Mouse (Mus musculus): Measurements from ENCODE around the gene Map3k21. TPM values are rescaled to one million over a fixed set of nuclear protein-coding genes. Genes with fewer than 3 reads are reported as not detected.

Map3k21 gene
- total RNA-seq, 2 experiments from 2014 or later: 0.05 to 0.26 TPM

DNA sequence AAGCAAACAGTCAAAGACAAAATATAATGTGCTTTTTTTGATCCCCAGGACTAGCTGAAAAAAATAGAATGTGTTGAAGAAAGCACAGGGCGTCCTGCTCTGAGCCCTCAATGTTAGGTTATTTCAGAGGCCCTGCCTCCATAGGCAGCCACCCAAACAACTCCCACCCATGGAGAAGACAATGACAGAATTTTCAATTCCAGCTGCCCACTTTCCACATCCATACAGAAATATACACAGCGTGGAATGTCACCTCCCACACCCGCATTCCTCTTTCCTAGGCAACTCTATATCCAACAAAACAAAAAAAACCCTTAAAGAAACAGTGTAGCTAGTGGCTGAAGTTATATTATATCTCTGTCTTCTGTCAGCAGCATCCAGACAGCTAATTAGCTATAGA is 61.1 kb downstream of the Map3k21 start:
- no peak for DNase-seq (ENCODE audit: low spot score)

DNA sequence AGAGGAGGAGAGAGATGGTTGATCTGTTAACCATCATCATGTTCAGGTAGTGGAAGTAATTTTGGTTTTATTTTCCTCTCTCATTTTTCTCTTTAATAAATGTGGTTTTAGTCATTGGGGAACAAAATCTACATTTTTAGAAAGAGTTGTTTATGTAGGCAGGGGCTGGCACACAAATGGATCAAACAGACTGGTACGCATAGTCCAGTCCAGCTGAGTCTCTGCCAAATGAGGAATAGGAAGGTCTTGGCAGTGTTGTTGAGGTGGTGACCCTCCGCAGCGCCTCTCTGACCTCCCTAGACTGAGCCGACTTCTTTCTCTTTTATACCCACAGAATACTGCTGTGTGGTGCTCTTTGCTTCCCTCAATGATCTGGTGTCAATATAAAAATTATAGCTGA is 65.7 kb downstream of the Map3k21 start:
- DNase-seq (ENCODE audit: low spot score): no peak

DNA sequence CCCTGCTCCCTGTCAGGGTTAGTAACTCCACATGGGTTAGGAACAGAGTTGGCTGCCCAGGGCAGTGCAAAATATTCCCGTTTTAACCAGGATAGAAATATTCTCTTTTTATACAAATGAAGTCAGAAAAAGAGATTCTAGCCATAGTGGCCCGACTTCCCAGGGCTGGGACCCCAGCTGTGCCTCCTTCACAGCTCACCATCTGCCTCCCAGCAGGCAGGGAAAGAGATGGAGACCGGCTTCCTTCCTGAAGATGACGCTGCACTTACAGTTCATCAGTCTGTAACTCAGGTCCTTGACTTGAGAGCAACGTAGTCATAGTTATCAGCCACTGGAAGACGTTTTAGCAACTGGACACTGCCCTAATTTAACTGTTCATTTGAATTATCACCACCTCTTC is 70.6 kb downstream of the Map3k21 start:
- DNase-seq (ENCODE audit: low spot score): no peak

DNA sequence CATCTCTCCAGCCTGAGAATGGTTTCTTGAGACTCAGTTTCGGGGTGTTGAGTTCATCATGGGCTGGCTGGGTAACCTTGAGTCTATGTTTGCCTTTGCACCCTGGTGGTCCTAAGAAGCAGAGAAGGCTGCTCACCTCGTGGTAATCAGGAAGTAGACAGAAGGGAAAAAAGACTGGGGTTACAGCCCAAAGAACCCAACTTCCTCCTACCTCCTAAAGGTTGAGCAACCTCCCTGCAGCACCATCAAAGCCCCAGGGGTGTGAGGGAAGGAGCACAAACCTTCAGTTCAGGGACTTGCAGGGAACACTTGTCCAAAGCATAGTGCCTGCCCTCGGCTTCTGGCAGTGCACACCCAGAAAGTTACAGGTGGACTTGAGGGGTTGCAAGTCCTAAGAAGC is 73.3 kb downstream of the Map3k21 start:
- no peak for DNase-seq (ENCODE audit: low spot score)

DNA sequence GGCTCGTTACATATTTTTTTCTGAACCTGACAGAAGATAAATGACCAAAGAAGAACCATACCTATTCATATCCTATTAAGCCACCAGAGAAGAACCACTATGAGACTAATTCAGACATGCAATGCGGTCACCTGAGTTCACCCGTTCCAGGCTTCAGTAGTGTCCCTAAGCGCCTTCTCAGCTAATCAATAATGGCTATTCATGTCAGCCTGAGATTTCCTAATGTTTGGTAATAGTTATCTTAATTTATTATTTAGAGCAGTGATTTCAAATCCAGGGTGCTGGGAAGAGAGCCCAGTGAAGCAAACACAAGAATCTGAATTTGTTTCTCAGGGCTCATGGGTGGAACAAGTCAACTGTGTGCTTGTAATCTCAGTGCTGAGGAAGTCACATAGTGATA is 73.9 kb downstream of the Map3k21 start:
- no peak for DNase-seq (ENCODE audit: low spot score)

DNA sequence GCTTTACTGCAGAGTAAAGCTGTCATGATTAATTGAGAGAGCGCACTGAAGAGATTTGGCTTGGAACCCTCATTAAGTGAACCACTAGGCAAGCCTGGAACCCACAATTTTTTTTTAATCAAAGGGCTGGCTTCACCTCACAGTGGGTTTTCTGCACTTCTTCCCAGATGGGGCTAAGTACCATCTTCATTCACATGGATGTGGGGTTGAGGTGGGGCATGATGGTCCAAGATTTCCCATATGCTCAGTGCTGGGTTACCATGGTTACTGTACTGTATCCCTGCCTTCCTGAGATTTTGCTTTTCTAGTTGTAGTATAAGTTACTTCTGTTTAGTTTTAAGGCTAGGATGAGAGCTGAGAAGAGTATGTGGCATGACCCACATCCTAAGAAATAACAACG is 75.1 kb downstream of the Map3k21 start:
- no peak for DNase-seq (ENCODE audit: low spot score)

DNA sequence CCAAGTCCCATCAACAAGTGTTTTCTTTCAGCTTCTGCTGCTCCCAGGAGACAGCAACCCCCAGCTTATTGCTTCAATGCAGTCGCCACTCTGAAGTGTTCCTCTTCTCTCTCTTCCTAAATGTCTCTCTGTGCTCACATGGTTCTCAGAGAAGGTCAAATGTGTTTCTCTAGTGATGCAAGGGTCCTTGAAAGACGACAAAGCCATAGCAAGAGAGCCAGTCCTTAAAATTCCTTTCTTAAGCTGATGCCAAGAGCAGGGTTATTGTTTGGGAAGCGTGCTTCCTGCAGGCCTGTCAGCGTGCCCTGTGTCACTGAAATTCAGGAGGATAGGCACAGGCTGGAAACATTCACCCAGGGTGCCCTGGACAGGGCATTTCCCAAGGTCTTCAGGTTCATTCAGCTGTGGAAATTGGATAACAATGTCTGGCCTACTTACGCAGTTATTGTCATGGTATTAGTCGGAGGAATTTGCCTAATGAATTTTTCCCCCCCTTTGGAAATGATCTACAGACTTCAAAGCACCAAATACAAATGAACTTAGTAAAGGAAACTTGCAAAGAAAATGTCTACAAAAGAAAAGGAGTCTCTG is 76.8 kb downstream of the Map3k21 start:
- DNase-seq (ENCODE audit: low spot score): no peak

DNA sequence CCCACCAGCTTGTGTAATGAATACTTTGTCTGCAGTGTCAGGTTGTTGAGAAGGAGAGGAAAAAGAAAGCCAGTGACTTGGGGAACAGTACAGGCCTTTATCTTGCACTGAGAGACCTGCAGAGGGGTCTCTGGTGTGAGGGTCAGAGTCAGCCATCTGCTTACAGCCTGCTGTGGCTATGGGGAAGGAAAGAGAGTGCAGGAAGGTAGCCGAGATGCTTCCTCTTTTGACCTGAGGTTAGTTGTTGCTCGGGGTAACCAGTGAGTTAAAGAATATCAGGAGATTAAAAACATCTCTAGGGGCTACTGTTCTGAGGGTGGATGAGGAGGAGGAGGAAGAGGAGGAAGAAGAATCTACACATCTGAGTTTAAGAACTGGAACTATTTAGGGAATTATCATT is 77.7 kb downstream of the Map3k21 start:
- DNase-seq (ENCODE audit: low spot score): no peak

DNA sequence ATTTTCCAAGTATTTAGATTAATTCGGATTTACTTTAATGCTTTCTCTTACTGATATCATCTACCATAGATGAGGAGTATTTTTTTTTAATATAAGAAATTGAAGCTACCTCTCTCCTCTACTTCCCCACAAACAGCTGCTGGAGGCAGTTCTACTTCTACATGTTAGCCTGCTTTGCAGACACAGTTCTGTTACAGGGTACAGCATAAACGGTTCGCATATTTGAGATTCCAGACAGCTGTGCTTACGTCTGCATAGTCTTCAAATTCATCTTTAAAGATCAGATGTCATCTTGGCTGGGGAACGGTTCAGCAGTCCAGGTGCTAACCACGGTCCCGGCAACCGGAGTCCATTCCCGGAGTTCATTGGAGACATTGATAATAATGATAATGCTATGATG is 83.4 kb downstream of the Map3k21 start:
- DNase-seq (ENCODE audit: low spot score): no peak

DNA sequence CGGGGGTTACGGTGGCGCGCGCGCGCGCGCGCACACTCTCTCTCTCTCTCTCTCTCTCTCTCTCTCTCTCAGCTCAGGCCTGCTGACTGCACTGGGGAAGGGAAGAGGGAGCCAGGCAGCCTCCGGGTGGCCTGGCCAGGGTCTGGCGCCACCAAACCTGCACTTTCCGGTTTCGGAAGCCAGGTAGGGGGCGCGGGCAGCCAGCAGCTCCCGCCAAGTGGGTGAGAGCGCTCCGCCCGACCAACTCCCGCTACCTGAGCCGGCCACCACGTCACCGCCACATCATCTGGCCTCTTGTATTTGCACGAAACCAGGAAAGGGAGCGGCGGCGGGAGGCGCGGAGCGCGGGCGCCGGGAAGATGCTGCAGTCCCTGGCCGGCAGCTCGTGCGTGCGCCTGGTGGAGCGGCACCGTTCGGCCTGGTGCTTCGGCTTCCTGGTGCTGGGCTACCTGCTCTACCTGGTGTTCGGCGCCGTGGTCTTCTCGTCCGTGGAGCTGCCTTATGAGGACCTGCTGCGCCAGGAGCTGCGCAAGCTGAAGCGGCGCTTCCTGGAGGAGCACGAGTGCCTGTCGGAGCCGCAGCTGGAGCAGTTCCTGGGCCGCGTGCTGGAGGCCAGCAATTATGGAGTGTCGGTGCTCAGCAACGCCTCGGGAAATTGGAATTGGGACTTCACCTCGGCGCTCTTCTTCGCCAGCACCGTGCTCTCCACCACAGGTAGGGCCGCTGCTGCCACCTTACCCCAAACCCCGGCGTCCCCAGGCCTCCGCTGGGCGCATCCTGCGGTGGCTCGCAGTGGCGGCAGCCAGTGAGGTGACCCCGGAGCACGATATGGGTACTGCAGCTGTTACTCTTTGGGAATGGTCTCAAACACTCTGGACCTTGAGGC is 85.1 kb downstream of the Map3k21 start, which contains the start of gene Kcnk1:
TSS of gene Kcnk1 (plus strand) at position 70 of the 886 bp plus-strand sequence.
- DNase-seq (ENCODE audit: low spot score): no peak

DNA sequence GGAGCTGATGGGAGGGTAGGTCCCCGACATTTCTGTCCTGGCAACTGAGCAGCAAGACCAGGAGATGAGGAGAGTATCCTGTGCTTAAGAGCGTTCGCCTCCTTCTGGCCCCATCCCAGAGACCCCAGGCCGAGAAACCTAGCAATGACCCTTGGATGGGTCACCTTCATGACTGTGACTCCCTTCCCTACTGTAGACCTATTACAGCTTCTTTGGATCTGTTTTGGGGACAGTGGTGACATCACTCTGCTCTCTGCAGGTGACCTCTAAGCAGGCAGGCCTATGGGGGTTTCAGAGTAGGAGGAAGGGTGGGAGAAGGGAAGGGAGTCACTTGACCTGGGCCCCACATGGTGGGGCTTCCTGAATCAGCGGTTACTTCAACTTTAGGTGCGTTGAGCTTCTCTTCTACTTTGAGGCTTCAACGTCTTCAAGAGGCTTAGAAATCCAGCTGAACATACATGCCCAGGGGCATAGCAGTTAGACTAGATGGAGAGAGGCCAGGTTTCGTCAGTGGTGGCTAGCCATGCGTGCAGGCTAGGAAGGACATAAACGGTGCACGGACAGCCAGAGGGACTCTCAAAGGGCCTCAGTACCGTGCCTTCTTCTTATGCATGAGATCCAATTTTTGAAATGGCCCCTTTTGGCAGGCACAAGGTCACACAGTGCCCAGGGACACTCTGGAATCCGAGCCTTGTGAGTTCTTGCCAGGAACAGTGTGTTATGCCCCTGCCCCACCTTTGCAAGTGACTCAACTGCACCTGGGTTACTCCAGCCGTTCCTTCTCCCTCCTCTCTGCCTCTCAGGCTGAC is 86.0 kb downstream of the Map3k21 start:
- DNase-seq (ENCODE audit: low spot score): peak; percentile 23

DNA sequence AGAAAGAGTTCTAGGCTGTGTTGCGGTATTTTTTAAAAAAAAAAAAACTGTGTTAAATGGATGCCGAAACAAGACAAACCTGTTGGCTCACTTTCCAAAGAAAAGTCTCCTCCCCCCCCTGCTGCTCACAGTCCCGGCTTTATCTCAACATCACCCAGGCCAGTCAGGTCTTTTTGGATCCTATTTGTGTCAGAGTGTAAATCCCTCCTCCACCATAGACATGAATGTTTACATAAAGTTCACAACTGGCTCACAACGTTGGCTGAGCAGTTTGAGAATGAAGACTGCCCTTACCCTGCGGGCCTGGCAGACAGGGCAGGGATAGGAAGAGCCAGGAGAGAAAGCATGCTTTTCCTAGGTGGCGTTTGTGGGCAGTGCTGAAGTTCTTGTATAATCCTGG is 86.7 kb downstream of the Map3k21 start:
- DNase-seq (ENCODE audit: low spot score): no peak

Other genes with a start within 250 kb of the Map3k21 start
- gene Map10, start 240.6 kb upstream of the Map3k21 start, total RNA-seq (2021): 1 to 10 TPM; 2.0 to 2.6 TPM
- 10 to 100 TPM in 1 of 2 experiments, 1 to 10 TPM in 1; 9.9 to 10.2 TPM for gene Ntpcr, start 180.5 kb upstream of the Map3k21 start, total RNA-seq (2021)
- gene Pcnx2, start 12.1 kb upstream of the Map3k21 start, total RNA-seq (2021): under 1 TPM; 0.21 to 0.48 TPM
- under 1 TPM; 0.19 to 0.46 TPM for gene Kcnk1, start 84.7 kb downstream of the Map3k21 start, total RNA-seq (2021)

Data from gastrocnemius, adult 18-20 months (tissue).